Mouse (Mus musculus): ENCODE data around the gene Tsen15. TPM values are rescaled to one million over a fixed set of nuclear protein-coding genes. Genes with fewer than 3 reads are reported as not detected.
"Not testable (repeated sequence)": the region's sequence is repeated elsewhere in the genome, so short reads cannot be mapped to it uniquely, and the experiment has no call there.

The Tsen15 gene
- polyA plus RNA-seq, 1 experiment from 2014 or later = 91.2 TPM

DNA sequence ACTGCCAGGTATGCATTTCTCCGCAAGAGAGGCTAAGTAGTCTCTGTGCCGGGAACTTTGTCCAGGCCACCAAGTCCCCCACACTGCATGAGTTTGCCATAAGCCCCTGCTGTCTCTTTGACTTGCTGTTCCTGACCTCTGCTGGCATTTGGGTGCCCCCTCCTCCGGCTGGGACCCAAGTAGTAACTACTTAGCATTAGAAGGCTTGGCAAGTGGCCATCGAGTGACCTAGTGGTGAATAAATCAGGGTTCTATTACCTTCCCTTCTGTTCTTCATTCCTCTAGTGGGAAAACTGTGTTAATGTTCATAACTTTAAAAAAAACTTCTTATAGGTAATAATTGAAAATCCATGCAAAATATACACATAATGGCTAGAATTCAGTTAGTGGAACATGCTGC, 22.9 kb upstream of the Tsen15 start:
- Histone ChIP-seq H3K27ac (no peak overlapping the region), H3K4me2 (replicated peaks) (no peak overlapping the region), H3K36me3 (peaks cover 4% of the 10 kb centered on the region; the same call in 1 of the 2 replicates), H3K4me3 (no peak overlapping the region), H3K27me3 (no peaks in the 10 kb centered on the region), H3K9ac (no peak overlapping the region), H3K4me1 (peaks cover 19% of the 10 kb centered on the region), H3K9me3 (peaks cover 4% of the 10 kb centered on the region)
- WGBS = 71% methylated on average over 4 of the region's 4 CpGs
- ATAC-seq (ENCODE audit: low FRiP score, low read depth) = no peak

DNA sequence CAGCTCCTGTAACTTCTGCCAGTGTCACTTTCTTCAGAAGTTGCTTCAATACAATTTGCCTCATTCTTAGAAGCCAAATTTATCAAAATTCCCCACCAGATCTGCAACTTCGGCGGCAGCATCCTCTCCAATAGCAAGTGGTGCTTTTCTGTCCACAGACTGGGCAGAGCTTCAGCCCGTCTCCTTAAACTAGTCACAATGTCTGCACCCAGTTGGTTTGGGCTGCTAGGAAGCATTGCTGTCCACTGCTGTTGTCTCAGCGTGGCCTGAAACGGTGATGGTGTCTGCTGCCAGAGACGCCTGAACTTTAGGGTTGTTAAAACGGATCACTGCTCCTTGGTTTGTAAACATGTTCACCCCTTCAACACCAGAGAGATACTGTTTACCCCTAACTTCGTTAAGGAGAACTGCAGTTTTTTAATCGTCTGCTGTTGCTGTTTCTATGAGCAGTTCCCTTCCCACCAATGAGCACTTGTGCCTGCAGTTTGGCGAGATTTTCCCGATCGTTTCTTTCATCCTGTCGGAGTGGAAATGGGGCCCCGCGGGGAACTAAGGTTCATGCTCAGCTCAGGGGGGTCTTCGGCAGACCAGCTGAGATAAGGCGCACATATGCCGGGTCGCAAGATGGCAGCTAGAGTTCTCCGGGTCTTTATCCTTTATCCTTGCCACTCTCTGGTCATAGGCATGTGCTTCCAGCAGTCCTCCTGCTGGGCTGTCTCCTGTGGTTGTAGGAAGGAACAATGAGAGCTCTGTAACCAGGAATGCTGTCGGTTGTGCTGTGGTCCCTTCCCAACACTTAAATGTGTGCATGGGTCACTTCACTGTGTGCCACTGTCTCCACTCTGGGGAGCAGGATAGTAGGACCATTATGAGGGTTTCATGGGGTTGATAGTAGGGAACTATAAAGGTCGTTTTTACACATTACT, 20.8 kb upstream of the Tsen15 start:
- no peak for ATAC-seq (ENCODE audit: low FRiP score, low read depth)
- WGBS = 33% methylated on average over 22 of the region's 22 CpGs
- peaks cover 2% of the 10 kb centered on the region for H3K9me3 ChIP-seq
- H3K4me2 ChIP-seq (replicated peaks) = peak overlapping the region; percentile 52
- H3K36me3 ChIP-seq = peaks cover 2% of the 10 kb centered on the region; the same call in 1 of the 2 replicates
- peaks cover 6% of the 10 kb centered on the region; the same call in 1 of the 2 replicates for H3K27me3 ChIP-seq
- no peak overlapping the region for H3K27ac ChIP-seq
- H3K4me1 ChIP-seq = peaks cover 17% of the 10 kb centered on the region
- peak overlapping the region; percentile 16; the same call in 1 of the 2 replicates for H3K4me3 ChIP-seq
- 0 out of 2 replicates have a peak overlapping the region, but pooled peaks have one; percentile 8 for H3K9ac ChIP-seq

DNA sequence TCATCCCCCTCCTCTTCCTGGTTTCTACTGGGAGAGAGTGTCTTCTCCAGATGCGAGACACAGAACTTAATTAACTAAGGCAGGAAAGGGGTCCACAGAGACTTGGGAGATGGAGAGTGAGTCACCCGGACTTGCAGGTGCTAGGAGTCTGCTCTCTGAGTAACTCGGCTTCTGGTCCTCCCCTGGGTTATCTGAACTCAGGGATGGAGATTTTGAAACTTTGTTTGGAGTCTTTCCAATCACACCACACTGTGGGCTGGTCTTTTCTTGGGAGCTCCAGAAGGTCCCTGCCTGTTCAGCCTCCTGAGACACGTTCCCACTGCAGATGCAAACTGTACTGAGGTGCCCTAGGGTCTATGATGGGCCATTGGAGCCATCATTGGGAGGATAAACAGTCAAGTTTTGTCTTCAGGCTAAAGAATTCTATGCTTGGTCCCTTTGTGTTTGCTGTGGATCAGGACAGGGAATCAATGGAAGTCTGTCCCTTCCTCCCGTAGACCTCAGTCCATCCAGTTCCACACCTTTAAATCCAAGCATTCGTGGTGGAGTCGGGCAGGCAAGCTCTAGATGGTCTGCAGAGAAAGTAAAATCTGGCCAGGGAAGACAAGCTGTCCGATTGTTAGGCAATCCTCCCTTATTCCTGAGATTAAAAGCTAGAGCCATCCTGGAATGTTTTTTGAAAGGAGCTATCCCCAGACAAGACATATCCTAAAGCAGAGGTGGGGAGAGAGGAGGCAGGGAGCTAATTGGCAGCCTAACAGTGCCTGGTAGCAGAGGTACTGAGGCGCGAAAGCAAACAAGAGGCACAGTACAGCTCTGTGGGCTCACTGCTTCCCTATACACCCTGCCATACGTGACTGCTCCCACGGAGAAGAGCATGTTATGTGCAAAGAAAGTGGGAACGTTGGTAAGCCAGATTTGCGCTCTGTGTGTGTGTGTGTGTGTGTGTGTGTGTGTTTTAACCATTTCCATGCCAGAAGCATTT, 14.4 kb upstream of the Tsen15 start:
- no peak for ATAC-seq (ENCODE audit: low FRiP score, low read depth)
- peak overlapping the region; percentile 70 for H3K4me3 ChIP-seq
- peak overlapping the region; percentile 55; the same call in 1 of the 2 replicates for H3K27ac ChIP-seq
- no peaks in the 10 kb centered on the region for H3K9me3 ChIP-seq
- H3K4me2 ChIP-seq (replicated peaks) = peak overlapping the region; percentile 93
- H3K36me3 ChIP-seq = no peaks in the 10 kb centered on the region
- 20% methylated on average over 14 of the region's 14 CpGs for WGBS
- H3K9ac ChIP-seq = peak overlapping the region; percentile 79
- H3K4me1 ChIP-seq = peaks cover 12% of the 10 kb centered on the region
- H3K27me3 ChIP-seq = peaks cover 36% of the 10 kb centered on the region

DNA sequence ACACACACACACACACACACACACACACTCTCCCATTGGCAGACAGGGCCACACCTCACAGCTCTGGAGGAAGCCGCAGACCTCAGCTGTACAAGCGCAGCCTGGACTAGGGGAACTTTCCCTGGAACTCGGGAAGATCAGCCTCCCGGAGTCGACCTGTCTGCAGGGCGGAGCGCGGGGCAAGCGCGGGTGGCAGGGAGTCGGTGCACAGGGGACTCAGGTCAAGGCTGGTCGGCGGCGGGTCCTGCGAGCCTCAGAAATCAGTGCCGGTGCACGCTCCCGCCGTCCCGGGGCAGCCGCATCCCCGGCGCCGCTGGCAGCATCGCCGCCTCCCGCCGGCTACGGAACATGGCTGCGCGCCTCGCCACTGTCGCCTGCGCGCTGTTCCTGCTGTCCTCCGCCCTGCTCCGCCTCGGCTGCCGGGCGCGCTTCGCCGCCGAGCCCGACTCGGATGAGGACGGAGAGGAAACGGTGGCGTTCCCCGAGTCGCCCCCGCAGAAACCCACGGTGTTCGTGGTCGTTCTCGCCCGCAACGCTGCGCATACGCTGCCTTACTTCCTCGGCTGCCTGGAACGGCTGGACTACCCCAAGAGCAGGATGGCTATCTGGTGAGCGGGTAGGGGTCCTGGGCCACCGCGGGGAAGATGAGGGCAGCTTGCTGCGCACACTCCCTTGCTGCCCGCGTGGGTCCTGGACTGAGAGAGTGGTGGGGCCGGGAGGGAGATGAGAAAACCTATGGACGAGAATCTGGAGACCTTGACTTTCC, 13.5 kb upstream of the Tsen15 start, which contains the start of gene Colgalt2:
TSS of gene Colgalt2 (plus strand) at position 41 of the 766 bp plus-strand sequence.
- peak within 1 kb of the TSS; percentile 70 for H3K4me3 ChIP-seq
- peak within 1 kb of the TSS; percentile 55; the same call in 1 of the 2 replicates for H3K27ac ChIP-seq
- no peaks in the 10 kb centered on the region for H3K36me3 ChIP-seq
- peak within 1 kb of the TSS; percentile 79 for H3K9ac ChIP-seq
- peaks cover 36% of the 10 kb centered on the region for H3K27me3 ChIP-seq
- ATAC-seq (ENCODE audit: low FRiP score, low read depth) = peak; percentile 86
- peaks cover 12% of the 10 kb centered on the region for H3K4me1 ChIP-seq
- H3K4me2 ChIP-seq (replicated peaks) = peak within 1 kb of the TSS; percentile 93
- under 1% methylated on average over 69 of the region's 70 CpGs for WGBS
- no peaks in the 10 kb centered on the region for H3K9me3 ChIP-seq

DNA sequence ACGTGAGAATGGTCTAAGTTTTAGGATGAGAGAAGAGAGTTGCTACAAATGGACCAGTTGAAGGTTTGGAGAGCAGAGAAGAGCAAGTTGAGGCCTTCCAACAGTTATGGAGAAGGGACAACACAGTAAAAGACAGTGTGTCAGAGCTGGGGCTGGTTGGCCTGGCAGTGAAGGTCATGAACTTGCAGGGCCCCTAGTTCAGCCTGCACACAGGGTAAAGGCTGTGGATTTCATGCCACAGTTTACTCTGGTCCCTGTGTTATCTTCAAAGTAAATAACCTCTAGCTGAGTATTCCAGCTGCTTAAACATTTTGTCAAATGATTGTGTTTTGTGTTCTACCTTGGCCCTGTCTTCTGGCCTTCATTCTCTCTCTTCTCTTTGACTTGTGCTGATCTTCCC, 12.2 kb upstream of the Tsen15 start:
- WGBS = 48% methylated on average over 1 of the region's 1 CpGs
- no peaks in the 10 kb centered on the region for H3K9me3 ChIP-seq
- peaks cover 36% of the 10 kb centered on the region for H3K27me3 ChIP-seq
- no peak overlapping the region for H3K4me2 ChIP-seq (replicated peaks)
- no peak for ATAC-seq (ENCODE audit: low FRiP score, low read depth)
- no peak overlapping the region for H3K4me3 ChIP-seq
- no peak overlapping the region for H3K9ac ChIP-seq
- H3K27ac ChIP-seq = no peak overlapping the region
- peaks cover 12% of the 10 kb centered on the region for H3K4me1 ChIP-seq
- H3K36me3 ChIP-seq = no peaks in the 10 kb centered on the region

DNA sequence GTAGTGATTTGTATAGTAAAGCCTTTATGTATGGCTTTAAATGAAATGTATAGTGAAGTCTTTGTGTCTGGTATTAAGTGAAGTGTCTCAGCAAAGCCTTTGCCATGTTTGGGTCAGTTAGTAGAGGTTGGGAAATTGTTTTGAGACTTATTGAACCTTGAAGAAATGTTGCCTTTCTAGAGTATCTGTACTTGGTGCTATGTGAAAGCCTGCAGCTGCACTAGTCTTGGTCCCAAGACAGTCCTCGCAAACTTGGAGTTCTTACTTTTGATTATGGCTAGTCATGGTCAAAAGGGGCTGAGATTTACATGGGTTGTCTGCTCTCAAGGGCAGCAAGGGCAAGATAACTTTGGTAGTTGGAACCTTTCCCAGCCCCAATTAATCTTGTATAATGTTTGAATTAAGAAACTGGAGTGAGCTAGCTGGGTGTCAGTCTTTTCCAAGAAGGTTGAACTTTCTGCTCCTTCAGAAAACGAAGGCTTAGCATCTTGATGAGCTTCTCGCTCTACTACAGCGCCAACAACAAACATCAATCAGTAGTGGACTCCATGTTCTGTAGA, 8.5 kb upstream of the Tsen15 start:
- H3K4me2 ChIP-seq (replicated peaks) = no peak overlapping the region

DNA sequence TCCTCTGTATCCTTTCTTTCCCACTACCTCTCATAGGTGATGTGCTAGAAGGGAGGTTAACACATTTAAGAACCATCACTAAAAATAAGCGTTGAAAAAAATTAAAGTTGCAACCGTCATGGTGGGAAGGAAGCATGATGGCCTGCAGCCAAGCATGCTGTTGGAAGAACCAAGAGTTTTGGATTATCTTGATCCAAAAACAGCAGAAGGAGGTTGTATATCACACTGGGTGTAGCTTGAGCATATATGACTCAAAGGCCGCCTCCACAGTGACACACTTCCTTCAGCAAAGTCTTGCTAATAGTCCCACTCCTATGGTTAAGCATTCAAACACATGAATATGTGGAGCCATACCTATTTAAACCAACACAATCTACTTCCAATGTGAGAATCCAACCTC, 7.6 kb upstream of the Tsen15 start:
- ATAC-seq (ENCODE audit: low FRiP score, low read depth) = no peak
- Histone ChIP-seq H3K9ac (no peak overlapping the region), H3K27ac (no peak overlapping the region), H3K4me2 (replicated peaks) (no peak overlapping the region), H3K4me1 (no peaks in the 10 kb centered on the region), H3K27me3 (peaks cover 11% of the 10 kb centered on the region), H3K36me3 (no peaks in the 10 kb centered on the region), H3K9me3 (peaks cover 5% of the 10 kb centered on the region; the same call in 1 of the 2 replicates), H3K4me3 (no peak overlapping the region)
- 91% methylated on average over 3 of the region's 3 CpGs for whole genome bisulfite sequencing

More for the DNA sequence above, 8.5 kb upstream of the Tsen15 start:
- Histone ChIP-seq H3K27ac (no peak overlapping the region), H3K27me3 (peaks cover 12% of the 10 kb centered on the region), H3K36me3 (no peaks in the 10 kb centered on the region), H3K9me3 (peaks cover 5% of the 10 kb centered on the region; the same call in 1 of the 2 replicates), H3K4me1 (no peaks in the 10 kb centered on the region), H3K4me3 (no peak overlapping the region), H3K9ac (no peak overlapping the region)
- ATAC-seq (ENCODE audit: low FRiP score, low read depth) = no peak
- WGBS = 84% methylated on average over 4 of the region's 4 CpGs

DNA sequence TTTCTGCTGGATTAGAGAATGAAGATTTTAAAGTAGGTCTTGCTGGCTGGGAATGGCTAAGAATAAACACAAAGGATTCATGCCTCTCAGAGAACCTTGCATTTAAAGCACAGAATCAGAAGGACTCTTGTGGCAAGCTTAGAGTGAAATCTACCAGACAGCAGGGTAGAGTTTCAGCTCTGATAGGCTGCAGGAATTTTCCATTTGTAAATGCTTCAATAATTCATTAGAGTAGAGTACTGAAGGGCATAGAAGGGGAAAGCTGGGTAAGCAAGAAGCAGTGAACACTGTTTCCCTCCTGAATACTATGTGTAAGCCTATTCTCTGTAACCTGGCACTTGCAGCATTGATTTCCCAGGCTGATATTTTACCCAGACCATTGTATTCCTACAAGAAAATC, 2.8 kb upstream of the Tsen15 start:
- no peaks in the 10 kb centered on the region for H3K27me3 ChIP-seq
- H3K4me3 ChIP-seq = no peak overlapping the region
- H3K4me2 ChIP-seq (replicated peaks) = no peak overlapping the region
- H3K9ac ChIP-seq = no peak overlapping the region
- no peaks in the 10 kb centered on the region for H3K36me3 ChIP-seq
- no peak for ATAC-seq (ENCODE audit: low FRiP score, low read depth)
- peaks cover 5% of the 10 kb centered on the region; the same call in 1 of the 2 replicates for H3K9me3 ChIP-seq
- H3K27ac ChIP-seq = no peak overlapping the region
- H3K4me1 ChIP-seq = peaks cover 3% of the 10 kb centered on the region; the same call in 1 of the 2 replicates

DNA sequence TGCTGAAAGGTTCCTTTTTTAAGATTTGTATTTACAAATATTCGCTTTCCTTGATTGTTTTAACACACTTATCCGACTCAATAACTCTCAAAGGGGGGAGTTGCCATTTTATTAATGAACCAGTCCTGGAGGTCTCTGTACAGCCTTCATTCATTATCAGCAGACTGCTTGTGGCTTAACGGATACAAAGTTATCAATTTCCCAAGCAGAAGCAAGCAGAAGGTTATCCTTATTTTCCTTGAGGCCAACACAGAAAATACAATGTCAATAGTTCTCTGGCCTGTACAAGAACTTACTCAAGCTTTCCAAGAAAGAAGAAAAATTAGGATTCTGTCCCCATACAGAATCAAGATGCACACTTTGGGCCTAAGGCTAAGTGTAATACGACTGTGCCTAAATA, 795 bp downstream of the Tsen15 start:
- H3K9me3 ChIP-seq; H3K27me3 ChIP-seq; H3K27ac ChIP-seq; ATAC-seq (ENCODE audit: low FRiP score, low read depth); H3K36me3 ChIP-seq; H3K4me1 ChIP-seq: not testable (repeated sequence)
- peak overlapping the region; percentile 88 for H3K9ac ChIP-seq
- H3K4me2 ChIP-seq (replicated peaks) = peak overlapping the region; percentile 76
- H3K4me3 ChIP-seq = peak overlapping the region; percentile 86
- 27% methylated on average over 2 of the region's 4 CpGs for WGBS

DNA sequence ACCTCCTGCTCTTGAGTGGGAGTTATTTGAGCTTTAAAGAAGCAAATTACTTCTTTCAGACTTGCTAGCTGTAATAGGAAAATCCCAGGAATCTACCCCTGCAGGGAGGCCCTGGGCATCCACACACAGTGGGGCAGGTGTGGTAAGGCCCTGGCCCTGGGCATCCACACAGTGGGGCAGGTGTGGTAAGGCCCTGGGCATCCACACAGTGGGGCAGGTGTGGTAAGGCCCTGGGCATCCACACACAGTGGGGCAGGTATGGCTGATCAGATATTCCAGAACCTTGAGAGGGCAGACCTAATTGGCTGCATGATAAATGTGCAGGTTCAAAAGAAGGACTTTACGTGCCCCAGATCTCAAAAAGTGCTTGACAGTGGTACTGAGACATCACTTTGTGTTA, 1.9 kb downstream of the Tsen15 start:
- Histone ChIP-seq H3K36me3 (peaks cover 9% of the 10 kb centered on the region), H3K9me3 (no peaks in the 10 kb centered on the region), H3K4me3 (no peak overlapping the region), H3K4me1 (peaks cover 3% of the 10 kb centered on the region; the same call in 1 of the 2 replicates), H3K9ac (no peak overlapping the region), H3K4me2 (replicated peaks) (no peak overlapping the region), H3K27me3 (no peaks in the 10 kb centered on the region), H3K27ac (no peak overlapping the region)
- 93% methylated on average over 1 of the region's 1 CpGs for WGBS
- no peak for ATAC-seq (ENCODE audit: low FRiP score, low read depth)

DNA sequence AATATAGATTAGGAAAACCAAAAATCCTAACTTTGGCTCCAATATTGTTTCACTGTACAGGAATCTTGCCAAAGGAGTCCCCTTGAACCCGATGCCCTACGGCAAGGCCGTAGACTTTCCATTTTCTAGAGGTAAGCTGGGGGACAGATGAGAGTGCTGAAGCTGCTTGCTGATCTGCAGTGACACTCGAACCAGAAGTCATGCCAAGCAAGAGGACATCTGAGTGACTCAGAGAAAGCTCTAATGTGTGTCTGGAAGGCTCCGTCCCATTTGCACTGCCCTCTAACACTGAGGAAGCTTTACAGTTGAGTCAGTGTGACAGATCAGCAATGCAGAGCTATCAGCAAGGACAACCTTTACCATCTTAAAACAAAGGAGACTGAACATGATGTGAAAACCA, 8.2 kb downstream of the Tsen15 start:
- no peak overlapping the region for H3K9ac ChIP-seq
- ATAC-seq (ENCODE audit: low FRiP score, low read depth) = no peak
- peaks cover 43% of the 10 kb centered on the region for H3K36me3 ChIP-seq
- no peak overlapping the region for H3K27ac ChIP-seq
- 0 out of 2 replicates have a peak, but pooled peaks cover 2% of the 10 kb centered on the region for H3K4me1 ChIP-seq
- H3K4me3 ChIP-seq = no peak overlapping the region
- no peaks in the 10 kb centered on the region for H3K9me3 ChIP-seq
- 92% methylated on average over 5 of the region's 5 CpGs for WGBS
- no peaks in the 10 kb centered on the region for H3K27me3 ChIP-seq
- H3K4me2 ChIP-seq (replicated peaks) = no peak overlapping the region
